Mouse (Mus musculus): ENCODE data around the gene Fv1.

DNA sequence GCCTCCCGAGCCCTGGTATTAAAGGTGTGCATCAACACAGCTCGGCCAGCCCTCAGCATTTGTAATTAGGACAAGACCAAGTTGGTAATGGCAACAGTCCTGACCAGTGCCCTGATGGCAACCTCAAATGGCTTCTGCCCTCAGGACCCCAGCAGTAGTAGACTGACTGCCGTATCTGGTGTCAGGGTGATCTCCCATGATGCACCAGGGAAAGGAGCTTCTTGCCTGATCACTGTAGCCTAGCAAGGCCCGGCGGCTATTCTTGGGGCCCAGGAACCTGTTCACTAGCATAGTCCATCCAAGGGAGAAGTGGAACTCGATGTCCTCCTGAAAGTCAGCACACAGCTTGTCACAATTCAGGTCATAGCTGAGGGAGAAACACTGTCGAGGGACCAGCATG is 13.0 kb downstream of the Fv1 start:
- TF ChIP-seq HCFC1 (IDR thresholded peaks at IDR 0.05; ENCODE audit: borderline replicate concordance, insufficient read depth, low read length) (no peak), ZNF384 (IDR thresholded peaks at IDR 0.05; ENCODE audit: low read depth, low read length) (no peak), MAFK (IDR thresholded peaks at IDR 0.05; ENCODE audit: insufficient read depth, low read depth, low read length) (no peak), CHD2 (IDR thresholded peaks at IDR 0.05; ENCODE audit: low read depth, low read length) (no peak), ZC3H11A (IDR thresholded peaks at IDR 0.05; ENCODE audit: borderline replicate concordance, low read depth, low read length) (no peak)
